Mouse (Mus musculus) right cerebral cortex, postnatal 10 days (tissue): ENCODE measurements around the gene Fgd6.

Experiments
- DNase-seq, 2 experiments: peaks; one replicate each; pipeline ENCODE4 v3.0.0; 2021; ENCODE audit warnings: low spot score in 2 of 2

The Fgd6 gene

DNA sequence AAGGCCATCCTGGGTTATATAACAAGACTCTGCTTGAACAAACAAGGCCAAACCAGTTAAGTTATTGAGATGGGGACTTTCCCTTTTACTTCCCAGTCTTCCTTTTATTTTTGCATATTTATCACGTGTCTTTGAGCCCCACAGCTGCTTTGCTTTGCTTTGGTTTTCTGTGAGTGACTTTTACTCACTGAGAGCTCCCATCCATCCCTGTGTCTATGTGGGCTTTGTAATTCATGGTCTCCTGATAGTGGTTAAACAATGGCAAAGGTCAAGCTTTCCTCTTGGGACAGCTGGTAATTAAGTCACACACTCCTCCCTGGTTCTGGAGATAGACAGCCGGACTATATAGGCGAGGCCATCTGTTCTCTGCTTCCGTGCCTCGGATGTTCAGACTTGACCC lies 57.7 kb downstream of the Fgd6 start:
- no peak for DNase-seq

DNA sequence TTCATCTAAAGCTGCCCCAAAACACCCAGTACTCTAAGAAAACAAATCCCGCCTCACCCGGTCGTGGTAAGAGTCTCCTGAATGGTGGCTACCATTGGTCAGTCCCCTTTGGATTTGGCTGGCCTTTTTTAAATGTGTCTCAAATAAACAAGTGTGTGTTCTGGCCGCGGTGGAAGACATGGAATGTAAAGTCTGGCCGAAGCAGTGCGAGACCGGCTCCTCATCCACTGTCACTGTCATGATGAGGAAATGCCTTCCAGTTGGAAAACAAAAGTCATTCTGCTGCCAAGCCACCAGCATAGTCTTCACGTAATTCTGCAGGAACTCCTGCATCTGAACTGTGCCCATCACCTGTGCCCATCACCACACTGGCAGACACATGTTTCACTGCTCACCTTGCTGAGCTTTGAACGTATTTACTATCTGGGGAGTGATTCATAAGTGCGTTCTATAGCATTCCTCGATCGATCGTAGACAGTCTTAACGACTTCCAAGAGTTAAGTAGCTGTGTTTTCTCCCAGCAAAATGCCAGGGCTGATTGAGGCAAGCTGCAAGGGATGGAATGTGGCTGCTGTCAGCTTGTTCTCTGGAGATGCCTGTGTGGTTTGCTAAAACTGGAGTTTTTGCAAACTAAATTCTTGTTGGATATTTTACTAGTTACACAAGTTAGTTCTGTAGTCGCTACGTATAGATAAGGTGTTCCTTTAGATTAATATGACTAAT lies 60.1 kb downstream of the Fgd6 start:
- DNase-seq, result no peak

DNA sequence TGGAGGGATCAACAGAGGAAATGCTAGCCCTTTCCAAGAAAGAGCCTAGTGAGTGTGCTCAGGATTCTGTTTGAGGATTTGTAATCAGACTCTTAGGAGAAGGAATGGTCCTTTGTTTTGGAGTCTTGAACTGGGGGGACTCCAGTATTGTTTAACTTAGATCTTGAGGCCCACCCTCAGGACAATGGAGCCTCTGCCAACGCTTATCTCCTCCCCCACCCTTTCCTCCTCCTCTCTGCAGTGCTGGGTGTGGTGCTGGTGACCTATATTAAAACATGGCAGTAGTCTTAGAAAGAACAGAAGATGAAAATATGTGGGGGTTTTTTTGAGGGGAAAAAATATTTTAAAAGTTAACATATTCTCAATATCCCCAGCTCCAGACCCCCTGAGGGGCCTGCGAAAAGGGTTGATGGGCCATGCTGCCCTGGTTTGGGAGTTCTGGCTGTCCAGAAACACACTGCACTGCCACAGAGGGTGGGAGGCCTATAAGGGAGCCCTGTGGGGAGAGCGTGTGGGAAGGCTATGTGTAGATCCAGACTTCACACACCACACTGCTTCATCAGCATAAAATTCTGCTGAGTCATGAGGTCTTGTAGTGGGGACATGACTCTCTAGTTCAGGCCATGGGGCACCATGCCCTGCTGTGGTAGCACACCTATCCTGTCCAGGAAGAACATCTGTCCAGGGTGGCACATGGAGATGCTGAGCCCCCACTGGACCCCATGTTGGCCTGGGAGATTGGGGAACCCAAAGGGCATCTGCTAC lies 61.5 kb downstream of the Fgd6 start:
- DNase-seq, result no peak

DNA sequence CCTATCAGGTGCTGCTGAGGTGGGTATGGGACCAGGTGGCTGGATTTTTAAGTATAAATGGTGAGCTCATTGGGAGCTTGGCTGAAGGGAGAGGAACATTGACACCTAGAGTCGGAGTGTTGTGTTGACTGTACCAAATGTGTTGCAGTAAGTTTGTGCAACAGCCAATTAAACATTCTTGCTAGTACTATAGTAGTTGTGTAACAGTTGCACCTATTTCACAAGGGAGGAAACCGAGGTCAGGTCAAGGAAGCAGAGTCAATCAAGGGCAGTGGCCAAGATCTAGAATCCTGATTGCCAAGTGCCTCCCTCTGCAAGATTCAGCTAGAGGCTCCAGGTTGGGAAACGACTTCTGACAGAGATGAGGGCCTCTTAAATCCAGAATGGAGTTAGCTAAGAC lies 62.3 kb downstream of the Fgd6 start:
- DNase-seq, result no peak

DNA sequence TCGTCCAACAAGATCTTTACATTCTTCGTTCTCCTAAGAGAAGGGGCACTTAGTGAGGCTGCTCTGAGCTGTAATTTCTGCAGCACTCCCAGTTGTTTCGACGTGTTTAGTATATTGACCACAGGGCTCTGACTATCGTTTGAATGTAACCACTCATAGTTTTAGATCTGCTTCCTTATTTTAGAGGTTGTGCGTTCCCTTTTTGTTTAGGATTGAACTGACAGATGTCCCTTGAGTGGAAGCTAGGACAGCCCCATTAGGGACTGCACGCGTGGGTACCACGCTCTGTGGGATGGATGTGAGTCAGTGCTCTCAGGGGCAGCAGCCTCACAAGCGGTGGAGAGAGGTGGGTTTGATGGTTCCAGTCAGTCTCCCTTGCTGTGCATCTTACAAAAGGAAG lies 69.7 kb downstream of the Fgd6 start:
- no peak for DNase-seq

DNA sequence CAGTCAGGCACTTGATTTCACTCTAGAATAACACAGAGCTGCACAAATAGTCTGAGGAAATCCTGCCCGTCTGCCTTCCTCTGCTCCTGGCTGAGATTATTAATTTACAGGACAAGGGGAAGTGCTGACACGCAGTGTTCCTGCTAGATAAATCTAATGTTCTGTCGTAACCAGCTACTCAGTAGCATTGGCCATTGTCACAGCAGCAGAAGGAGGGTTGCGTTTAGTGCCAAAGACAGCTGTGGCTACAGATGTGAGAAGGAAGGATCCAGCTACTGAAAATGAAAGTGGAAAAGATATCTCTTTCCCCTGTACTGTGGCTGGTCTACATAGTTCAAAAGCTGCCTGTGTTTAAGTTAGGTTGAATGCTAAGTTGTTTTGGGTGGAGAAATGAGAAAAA lies 71.4 kb downstream of the Fgd6 start:
- DNase-seq, result no peak

DNA sequence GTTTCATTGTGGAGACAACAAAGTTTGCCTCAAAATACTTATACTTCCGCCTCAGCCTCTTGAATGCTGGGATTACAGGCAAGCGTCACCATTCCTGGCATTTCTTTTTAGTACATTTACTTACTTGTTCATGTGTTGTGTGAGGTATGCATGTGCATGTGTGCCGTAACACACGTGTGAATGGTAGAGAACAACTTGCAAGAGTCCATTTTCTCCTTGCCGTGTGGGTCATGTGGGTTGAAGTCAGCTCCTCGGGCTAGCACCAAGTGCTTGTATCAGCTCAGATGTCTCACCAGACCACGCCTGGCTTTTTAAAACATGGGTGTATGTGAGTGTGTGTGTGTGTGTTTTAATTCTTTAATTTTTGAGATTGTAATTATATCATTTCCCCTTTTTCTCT lies 71.8 kb downstream of the Fgd6 start:
- DNase-seq, result no peak

DNA sequence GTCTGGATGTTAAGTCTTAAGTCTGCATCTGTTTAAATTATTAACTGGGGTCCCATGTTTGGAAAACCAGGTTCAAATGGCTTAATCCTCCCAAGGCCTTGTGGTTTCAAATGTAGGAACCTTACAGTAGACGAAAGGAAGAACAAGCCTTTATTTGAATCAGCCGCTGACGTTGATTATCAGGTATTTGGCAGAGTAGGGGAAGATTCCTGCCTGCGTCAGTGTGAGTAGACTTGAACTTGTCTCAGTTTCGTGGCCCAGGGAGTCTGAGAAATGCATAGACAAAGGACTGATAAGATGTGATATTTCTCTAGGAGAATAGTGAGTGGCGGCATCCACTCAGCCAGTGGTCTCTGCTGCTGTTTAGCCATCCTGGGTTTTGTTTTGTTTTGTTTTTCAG lies 73.0 kb downstream of the Fgd6 start:
- no peak for DNase-seq

DNA sequence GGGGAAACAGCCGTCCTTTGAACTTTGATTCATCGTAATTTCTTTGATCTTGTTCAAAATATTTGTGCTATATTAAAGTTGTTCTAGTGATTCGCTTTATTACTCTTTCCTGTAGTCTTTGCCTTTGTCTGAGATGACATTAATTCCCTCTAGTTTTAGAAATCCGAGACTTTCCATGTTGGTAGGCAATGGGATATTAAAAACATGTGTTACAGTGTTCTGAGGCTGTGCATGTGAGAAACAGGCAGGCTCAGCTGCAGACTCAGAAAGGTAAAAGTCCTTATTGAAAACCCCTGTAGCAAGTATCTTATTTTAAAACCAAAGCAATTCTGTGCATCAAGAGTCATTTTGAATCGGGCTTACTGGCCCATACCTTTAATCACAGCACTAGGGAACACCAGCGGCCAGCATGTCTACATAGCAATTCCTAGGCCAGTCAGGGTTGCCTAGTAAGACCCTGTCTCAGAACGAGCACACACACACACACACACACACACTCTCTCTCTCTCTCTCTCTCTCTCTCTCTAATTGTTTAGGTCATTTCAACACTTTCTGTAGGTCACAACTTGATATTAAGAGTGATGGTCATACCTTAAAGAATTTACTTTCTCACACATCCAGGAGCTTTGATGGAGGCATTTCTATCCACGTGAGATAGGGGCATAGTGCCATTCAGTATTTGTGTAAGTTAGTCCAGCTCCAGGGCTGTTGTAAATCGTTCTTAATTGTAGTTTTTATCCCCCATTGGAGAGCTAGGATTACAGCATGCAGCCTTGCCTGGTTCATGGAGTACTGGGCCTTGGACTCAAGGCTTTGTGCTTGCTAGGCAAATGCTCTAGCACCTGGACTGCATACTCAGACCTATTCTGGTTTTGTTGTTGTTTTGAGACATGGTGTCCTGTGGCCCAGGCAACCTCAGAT lies 75.3 kb downstream of the Fgd6 start:
- no peak for DNase-seq

DNA sequence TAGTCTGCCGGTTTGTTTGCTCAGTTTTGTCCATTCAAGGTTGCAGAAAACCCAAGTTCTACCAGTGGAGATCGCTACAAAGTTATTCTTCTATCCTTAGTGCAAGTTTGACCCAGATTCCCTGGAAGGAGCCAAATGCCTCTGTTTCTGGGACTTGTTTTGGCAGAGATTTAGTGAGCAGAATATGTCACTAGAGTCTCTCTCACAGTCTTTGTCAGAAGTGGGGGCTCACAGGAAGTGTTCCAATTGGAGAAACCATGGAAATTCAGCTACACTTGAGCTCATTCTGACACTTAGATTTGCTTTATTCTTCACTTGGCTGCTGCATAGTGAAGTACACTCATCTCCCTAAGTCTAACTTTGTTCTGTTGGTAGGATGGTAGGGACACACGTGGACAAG lies 76.4 kb downstream of the Fgd6 start:
- DNase-seq, result peak in 1 of 2 experiments; percentile 55

DNA sequence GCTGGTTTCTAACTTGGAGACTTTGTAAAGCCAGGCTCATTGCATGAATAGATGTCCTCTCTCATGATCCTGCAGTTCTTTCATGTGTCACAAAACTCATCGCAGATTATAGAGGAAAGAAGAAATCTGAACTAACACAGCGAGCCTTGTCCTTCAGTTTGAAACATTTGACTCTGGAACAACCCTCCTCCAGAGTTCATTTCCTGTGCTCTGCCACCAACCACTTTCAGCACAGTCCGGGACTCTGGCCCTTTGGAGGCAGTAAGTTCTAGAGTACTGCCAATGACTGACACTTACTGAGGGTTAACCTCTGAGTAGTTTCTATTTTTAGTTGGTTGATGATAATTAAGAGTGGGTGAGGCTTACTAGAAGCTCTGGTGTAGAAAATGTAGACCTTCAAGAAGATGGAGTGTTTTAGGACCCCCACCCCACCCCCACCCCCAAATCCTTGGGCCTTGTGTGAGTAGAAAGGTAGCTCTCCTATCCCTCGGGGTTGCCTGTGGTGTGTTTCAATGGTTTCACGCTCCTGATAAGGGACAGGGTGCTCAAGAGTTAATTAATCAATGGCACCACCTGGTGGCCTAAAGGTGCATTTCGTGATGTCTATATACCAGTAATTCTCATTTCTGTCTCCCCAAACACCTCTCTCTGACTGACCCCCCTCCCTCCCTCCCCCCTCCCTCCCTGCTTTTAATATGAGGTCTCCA lies 80.2 kb downstream of the Fgd6 start:
- peak; percentile 86 to 89 for DNase-seq

DNA sequence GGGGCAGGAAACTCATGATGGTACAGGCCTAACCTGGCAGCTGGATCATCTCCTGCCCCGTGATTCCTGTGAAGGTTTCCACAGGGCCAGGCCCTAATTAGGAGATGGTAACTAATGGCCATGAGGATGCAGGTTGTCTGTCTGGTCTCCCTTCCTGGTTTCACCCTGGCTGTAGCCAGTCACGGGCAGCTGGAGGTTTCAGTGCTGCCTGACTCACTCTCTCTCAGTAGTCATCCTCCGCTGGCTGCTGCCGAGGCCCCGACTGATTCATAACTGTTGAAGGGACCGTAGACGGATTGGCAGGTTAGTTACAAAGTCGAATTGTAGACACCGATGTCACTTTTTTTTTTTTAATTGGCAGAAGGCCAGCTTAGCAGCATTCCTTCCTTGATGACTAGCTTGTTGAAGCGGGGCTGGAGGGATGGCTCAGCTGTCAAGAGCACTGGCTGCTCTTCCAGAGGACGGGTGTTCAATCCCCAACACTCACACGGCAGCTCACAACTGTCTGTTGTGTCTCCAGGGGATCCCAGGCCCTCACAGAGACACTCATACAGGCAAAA lies 81.1 kb downstream of the Fgd6 start:
- DNase-seq, result no peak

DNA sequence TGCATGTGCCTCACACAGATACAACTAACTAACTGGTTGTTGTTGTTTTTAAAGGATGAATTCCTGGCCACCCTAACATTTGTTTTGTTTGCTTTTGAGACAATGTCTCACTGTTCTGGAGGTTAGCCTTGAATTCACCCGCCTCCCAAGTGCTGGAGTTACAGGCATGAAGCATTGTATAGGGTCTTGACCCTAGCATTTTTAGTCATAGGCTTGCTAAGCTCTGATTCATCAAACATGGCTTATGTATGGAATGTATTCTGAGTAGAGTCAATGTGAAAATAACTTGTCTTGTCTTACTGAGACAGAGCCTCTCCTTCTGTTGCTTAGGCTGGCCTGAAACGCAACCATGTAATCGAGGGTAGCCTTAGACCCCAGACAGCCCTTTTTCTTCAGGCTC lies 82.1 kb downstream of the Fgd6 start:
- DNase-seq, result no peak

DNA sequence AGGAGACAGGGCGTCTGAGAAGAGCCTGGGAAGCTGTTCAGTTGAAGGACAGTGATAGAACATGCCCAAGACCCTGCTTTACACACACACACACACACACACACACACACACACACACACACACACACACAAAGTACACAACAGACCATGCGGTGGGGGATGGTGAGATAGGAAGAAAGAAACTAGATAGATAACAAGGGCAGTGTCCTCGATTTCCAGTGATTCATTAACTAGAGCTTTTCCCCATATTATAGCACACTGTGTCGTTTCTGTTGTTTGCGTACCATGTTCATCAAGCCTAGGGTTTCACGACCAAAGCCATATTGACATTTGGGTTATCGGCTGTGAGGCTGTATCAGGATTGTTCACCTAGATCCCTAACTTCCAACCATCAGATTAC lies 83.2 kb downstream of the Fgd6 start:
- no peak for DNase-seq

DNA sequence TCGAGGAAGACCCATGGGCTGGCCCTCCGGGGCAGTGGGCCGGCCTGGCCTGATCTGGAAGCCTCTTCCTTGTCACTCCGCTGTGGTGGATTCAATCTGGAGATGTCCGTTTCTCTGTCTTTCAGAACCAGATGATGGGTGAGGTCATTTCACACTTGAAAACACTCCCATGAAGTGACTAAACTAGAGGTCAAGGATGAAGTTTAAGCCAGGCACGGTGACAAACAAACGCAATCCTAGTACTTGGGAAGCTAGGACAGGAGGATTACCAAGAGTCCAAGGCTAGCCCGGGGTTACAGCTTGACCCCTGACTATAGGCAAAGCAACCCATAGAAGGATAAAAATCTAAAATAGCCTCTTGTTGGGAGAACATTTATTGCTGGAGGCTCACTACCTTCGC lies 84.9 kb downstream of the Fgd6 start:
- DNase-seq, result no peak

DNA sequence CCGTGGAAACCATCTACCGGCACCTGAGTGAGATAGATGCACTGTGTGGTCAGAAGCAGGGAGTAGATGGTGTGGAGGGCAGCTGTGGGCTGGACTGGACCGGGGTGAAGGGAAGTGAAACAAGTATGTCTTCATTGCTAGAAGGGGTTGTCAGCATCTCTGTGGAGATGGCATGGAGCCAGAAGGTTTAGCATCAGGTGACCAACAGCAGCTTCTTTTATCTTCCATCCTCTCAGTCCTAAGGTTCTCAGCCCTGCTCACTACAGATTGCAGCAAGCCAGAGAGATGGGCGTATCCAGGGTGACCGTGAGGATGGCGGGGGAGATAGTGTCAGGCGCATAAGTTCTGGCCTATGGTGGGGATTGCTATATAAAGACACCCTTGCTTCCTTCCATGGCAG lies 86.8 kb downstream of the Fgd6 start:
- DNase-seq, result peak; percentile 51 to 53

DNA sequence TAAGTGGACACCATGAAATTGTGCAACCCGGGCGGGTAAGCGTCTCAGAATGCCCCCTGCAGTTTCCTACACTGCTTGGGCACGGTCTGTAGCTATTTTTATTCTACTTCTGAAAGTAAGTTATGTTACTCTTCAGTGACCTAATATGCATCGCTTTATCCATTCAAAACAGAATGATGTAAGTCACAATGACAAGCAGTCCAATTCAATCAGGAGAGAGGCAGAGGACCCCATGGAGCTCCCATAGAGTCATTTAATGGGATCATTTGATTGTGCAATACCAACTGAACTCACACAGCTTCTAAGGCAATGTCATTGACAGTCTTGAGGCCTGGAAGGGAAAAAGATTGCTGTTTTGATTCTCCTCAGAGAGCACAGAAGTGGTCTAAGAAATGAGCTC lies 87.8 kb downstream of the Fgd6 start:
- no peak for DNase-seq

DNA sequence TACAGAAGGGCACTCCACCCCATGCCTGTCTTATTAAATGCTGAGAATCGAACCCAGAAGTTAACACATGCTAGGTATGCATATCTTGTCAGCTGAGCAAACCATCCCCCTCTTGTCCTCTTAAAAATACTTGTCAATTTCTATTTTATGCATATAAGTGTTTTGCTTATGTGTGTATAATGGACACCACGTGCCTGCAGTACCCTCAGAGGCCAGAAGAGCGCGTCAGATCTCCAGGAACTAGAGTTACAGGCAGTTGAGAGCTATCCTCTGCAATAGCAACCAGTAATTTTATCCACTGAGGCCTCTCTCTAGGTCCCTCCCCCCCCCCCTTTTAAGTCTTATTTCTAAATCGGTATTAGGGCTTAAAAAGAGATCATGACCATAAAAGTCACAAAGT lies 88.6 kb downstream of the Fgd6 start:
- no peak for DNase-seq

DNA sequence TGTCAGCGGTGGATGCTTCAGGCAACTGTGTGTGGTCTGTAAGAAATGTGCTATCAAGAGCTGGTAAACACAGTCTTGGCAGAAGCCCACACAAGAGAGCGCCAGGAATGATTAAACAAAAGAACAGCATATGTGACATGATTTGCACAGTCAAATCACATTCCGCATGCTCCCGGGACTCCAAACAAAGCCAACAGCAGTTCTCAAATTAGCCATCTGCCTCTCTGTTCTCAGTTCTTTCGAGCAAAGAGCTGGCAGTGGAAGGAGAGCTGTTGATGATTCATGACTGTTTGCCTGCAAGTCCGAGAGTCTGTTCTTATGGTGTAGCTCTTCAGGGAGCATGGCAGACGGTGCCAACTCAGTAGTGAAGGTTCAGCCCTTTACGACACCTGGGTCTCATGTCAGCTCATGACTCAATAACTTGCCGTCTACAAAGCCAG lies 93.9 kb downstream of the Fgd6 start:
- DNase-seq, result peak; percentile 85 to 91

DNA sequence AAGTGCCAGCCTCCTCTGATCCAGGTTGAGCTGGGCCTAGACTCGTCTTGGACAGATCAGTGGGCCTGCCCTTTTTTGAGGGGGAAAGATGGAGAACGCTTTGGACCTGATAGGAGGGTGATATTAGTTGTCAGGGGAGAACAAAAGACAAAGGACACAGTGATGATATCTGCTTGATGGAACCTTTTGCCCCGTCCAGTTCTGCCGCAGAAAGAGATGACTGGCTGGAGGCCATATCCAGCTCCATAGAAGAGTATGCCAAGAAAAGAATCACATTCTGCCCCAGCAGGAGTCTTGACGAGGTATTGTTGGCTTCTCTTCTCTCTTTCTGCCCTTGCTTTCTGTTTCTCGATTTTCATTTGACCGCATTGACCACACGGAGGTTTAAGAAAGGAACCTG lies 97.3 kb downstream of the Fgd6 start:
- DNase-seq, result no peak

DNA sequence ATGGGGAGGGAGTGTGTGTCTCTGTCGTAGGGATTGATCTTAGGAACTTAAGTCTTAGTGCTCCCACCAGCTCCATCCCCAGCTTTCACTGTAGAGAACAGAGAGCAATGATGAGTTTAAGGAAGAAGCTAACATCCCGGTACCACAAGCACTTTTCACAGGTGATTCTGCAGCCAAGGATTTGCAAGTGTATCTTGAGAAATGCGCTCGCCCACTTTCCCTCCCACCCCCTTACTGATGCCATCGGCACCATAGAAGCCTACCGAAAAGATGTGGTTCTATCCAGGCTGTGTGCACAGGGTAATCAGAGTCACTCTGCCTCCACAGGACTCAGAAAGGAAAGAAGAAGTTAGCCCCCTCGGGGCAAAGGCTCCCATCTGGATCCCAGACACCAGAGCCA lies 97.9 kb downstream of the Fgd6 start:
- DNase-seq, result no peak
